Mouse (Mus musculus): ENCODE measurements around the gene Lyz1. TPM values are rescaled to one million over a fixed set of nuclear protein-coding genes. Genes with fewer than 3 reads are reported as not detected.

The Lyz1 gene
- polyA plus RNA-seq (2015; fragmentation: Nextera tagmentation; extraction: Ambion mirVana) = 0.15 TPM in 1 of 2 replicates, not detected in the other

- H3K4me3 ChIP-seq = no peak within 1 kb of the TSS
- 84% methylated on average over 5 of the region's 5 CpGs for WGBS
- H3K4me2 ChIP-seq = no peak within 1 kb of the TSS
- no peaks in the 10 kb centered on the region for H3K36me3 ChIP-seq
- no peak within 1 kb of the TSS for H3K27ac ChIP-seq (replicated peaks)
- H3K9me3 ChIP-seq = no peaks in the 10 kb centered on the region
- H3K9ac ChIP-seq = no peak within 1 kb of the TSS
- no peaks in the 10 kb centered on the region for H3K4me1 ChIP-seq (replicated peaks)
- no peak for ATAC-seq (ENCODE audit: low read depth)
- no peaks in the 10 kb centered on the region for H3K27me3 ChIP-seq
Measured at GRCm38 (mm10) chr10:117292671-117293070, at the start of gene Lyz1. TSS of gene Lyz1 (minus strand) at chr10:117292868.

DNA sequence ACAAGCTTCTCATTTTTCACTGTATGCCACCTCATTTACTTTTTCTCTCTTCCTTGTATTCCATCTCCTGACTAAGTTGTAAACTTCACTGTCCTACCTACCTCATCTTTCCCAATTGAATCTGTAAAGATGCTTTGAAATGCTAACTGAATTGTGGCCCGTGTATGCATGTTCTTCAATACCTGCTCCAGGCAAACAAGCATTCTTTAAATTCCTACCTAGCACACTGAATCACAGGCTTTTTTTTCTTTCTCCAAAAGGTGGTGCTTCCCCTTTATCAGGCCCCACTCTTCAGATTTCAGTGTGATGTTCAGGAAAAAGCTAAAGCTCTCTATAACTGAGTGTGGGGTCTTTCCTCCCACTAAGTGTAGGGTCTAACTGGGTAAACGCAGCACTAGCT, 49.7 kb upstream of the Lyz1 start:
- ATAC-seq (ENCODE audit: low read depth) = no peak

DNA sequence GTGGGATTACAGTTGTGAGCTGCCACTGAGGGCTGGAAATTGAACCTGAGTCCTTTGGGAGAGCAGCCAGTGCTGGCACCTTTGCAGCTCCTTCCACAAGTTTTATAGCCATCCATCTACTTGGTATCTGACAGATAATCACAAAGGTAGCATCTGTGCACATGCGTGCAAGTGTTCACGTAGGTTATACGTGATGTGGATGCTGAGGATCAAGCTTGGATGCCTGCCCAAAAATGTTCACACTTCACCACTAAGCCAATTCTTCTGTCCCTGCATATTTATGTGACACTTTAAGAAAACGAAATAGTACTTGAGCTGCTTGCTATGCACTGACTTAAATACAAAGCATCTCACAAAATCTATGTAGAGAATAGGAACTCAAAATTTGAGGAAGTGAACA, 48.4 kb upstream of the Lyz1 start:
- no peaks in the 10 kb centered on the region for H3K9me3 ChIP-seq
- no peak for ATAC-seq (ENCODE audit: low read depth)
- H3K4me1 ChIP-seq (replicated peaks) = no peaks in the 10 kb centered on the region
- no peak overlapping the region for H3K9ac ChIP-seq
- WGBS = 81% methylated on average over 4 of the region's 4 CpGs
- no peaks in the 10 kb centered on the region for H3K36me3 ChIP-seq
- no peaks in the 10 kb centered on the region for H3K27me3 ChIP-seq
- H3K4me3 ChIP-seq = no peak overlapping the region
- no peak overlapping the region for H3K4me2 ChIP-seq
- H3K27ac ChIP-seq (replicated peaks) = no peak overlapping the region

More for the DNA sequence above, 49.7 kb upstream of the Lyz1 start:
- no peaks in the 10 kb centered on the region for H3K4me1 ChIP-seq (replicated peaks)
- no peak overlapping the region for H3K27ac ChIP-seq (replicated peaks)
- H3K9me3 ChIP-seq = no peaks in the 10 kb centered on the region
- H3K9ac ChIP-seq = no peak overlapping the region
- H3K4me3 ChIP-seq = no peak overlapping the region
- 78% methylated on average over 2 of the region's 2 CpGs for WGBS
- H3K4me2 ChIP-seq = no peak overlapping the region
- 0 out of 2 replicates have a peak, but pooled peaks cover 3% of the 10 kb centered on the region for H3K36me3 ChIP-seq
- H3K27me3 ChIP-seq = no peaks in the 10 kb centered on the region

- H3K9ac ChIP-seq = no peak overlapping the region
- WGBS = 83% methylated on average over 7 of the region's 7 CpGs
- H3K27me3 ChIP-seq = no peaks in the 10 kb centered on the region
- no peak overlapping the region for H3K4me2 ChIP-seq
- ATAC-seq (ENCODE audit: low read depth) = no peak
- H3K4me1 ChIP-seq (replicated peaks) = peaks cover 8% of the 10 kb centered on the region; the same call in 1 of the 2 replicates
- H3K4me3 ChIP-seq = no peak overlapping the region
- H3K27ac ChIP-seq (replicated peaks) = no peak overlapping the region
- H3K9me3 ChIP-seq = no peaks in the 10 kb centered on the region
- no peaks in the 10 kb centered on the region for H3K36me3 ChIP-seq
Measured at GRCm38 (mm10) chr10:117339241-117339640, 46.6 kb upstream of the Lyz1 start.

- H3K36me3 ChIP-seq = no peaks in the 10 kb centered on the region
- no peak overlapping the region for H3K9ac ChIP-seq
- H3K4me2 ChIP-seq = no peak overlapping the region
- no peak for ATAC-seq (ENCODE audit: low read depth)
- no peaks in the 10 kb centered on the region for H3K27me3 ChIP-seq
- H3K9me3 ChIP-seq = no peaks in the 10 kb centered on the region
- H3K4me3 ChIP-seq = no peak overlapping the region
- peaks cover 9% of the 10 kb centered on the region; the same call in 1 of the 2 replicates for H3K4me1 ChIP-seq (replicated peaks)
- H3K27ac ChIP-seq (replicated peaks) = no peak overlapping the region
Measured at GRCm38 (mm10) chr10:117337946-117338345, 45.3 kb upstream of the Lyz1 start.

DNA sequence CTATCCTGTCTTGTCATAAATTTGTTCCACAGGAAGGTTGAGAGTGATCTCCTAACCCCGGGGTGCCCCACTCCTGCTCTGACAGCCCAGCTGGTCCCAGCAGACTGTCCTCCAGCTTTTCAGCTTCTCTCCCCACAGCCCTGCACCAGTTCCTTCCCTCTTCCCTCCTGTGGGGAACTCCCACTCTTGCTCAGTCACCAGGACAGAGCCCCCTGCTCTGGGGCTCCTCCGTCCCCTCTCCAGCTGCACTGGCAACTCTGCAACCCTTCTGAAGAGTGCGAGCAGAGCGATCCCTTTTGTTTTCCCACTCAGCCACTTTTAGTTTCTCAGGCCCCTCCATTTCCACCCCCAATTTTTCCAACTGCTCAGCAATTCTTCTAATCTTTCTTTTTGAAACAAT, 43.0 kb upstream of the Lyz1 start:
- Histone ChIP-seq H3K27ac (replicated peaks) (0 out of 2 replicates have a peak overlapping the region, but pooled peaks have one; percentile 2), H3K4me3 (no peak overlapping the region), H3K9ac (no peak overlapping the region), H3K4me1 (replicated peaks) (peaks cover 9% of the 10 kb centered on the region; the same call in 1 of the 2 replicates), H3K36me3 (no peaks in the 10 kb centered on the region), H3K27me3 (no peaks in the 10 kb centered on the region), H3K9me3 (no peaks in the 10 kb centered on the region), H3K4me2 (no peak overlapping the region)
- WGBS = 32% methylated on average over 4 of the region's 4 CpGs
- ATAC-seq (ENCODE audit: low read depth) = 0 out of 2 replicates have a peak, but pooled peaks have one; percentile 45

DNA sequence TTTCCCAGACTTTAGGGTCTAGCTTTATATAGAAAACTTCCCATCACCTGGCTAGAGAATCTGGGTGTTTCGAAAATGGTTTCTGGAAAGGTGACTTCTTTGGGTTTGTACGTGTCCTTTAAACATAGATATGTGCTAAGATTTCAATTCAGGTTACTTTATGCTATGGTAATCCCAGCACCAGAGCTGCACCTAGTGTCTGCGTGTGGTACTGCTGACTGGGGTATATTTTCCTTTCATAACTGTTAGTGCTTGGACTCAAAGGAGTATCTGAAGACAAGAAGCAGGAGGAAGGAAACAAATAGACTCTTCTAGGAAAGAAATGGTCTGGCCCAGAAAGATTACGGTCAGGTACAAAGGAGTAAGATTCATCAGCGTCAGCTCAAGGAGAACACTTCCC, 37.9 kb upstream of the Lyz1 start:
- Histone ChIP-seq H3K4me1 (replicated peaks) (peaks cover 7% of the 10 kb centered on the region; the same call in 1 of the 2 replicates), H3K9ac (no peak overlapping the region), H3K27me3 (no peaks in the 10 kb centered on the region), H3K4me2 (no peak overlapping the region), H3K27ac (replicated peaks) (no peak overlapping the region), H3K36me3 (no peaks in the 10 kb centered on the region), H3K4me3 (no peak overlapping the region), H3K9me3 (no peaks in the 10 kb centered on the region)
- 85% methylated on average over 5 of the region's 5 CpGs for WGBS
- ATAC-seq (ENCODE audit: low read depth) = no peak

- WGBS = 92% methylated on average over 7 of the region's 7 CpGs
- ATAC-seq (ENCODE audit: low read depth) = no peak
- Histone ChIP-seq H3K27ac (replicated peaks) (no peak overlapping the region), H3K4me1 (replicated peaks) (no peaks in the 10 kb centered on the region), H3K4me2 (no peak overlapping the region), H3K27me3 (no peaks in the 10 kb centered on the region), H3K9me3 (no peaks in the 10 kb centered on the region), H3K9ac (no peak overlapping the region), H3K36me3 (no peaks in the 10 kb centered on the region), H3K4me3 (no peak overlapping the region)
Measured at GRCm38 (mm10) chr10:117323782-117324181, 31.1 kb upstream of the Lyz1 start.

- Histone ChIP-seq H3K27ac (replicated peaks) (no peak overlapping the region), H3K4me3 (no peak overlapping the region), H3K9me3 (no peaks in the 10 kb centered on the region), H3K36me3 (no peaks in the 10 kb centered on the region), H3K27me3 (no peaks in the 10 kb centered on the region), H3K4me1 (replicated peaks) (no peaks in the 10 kb centered on the region), H3K9ac (no peak overlapping the region), H3K4me2 (no peak overlapping the region)
- ATAC-seq (ENCODE audit: low read depth) = no peak
- WGBS = 90% methylated on average over 5 of the region's 5 CpGs
Measured at GRCm38 (mm10) chr10:117322630-117323029, 30.0 kb upstream of the Lyz1 start.

GRCm38 (mm10) chr10:117320571-117320981, 27.9 kb upstream of the Lyz1 start:
- no peak for ATAC-seq (ENCODE audit: low read depth)
- Histone ChIP-seq H3K4me1 (replicated peaks) (no peaks in the 10 kb centered on the region), H3K27me3 (no peaks in the 10 kb centered on the region), H3K27ac (replicated peaks) (no peak overlapping the region), H3K4me3 (no peak overlapping the region), H3K9ac (no peak overlapping the region), H3K9me3 (no peaks in the 10 kb centered on the region), H3K4me2 (no peak overlapping the region), H3K36me3 (no peaks in the 10 kb centered on the region)
- 73% methylated on average over 3 of the region's 3 CpGs for WGBS

DNA sequence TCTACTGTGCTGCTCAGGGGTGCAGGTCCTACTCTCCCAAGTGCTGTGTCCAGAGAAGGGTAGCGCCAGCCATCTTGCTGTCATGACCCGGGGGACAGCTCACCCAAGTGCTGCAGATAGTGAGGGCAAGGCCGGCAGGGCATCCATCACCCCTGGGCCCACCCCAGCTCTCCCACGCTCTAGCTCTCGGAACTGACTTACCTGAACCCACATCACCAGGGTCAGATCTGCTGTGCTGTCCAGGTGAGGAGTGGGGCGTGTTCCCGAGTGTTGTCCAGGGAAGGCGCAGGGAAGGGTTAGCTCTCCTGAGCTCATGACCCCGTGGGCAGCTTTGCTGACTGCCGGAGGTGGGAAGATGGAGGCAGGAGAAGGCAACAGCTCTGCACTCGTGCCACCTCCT, 23.7 kb upstream of the Lyz1 start:
- no peak for ATAC-seq (ENCODE audit: low read depth)
- Histone ChIP-seq H3K27me3 (no peaks in the 10 kb centered on the region), H3K4me2 (no peak overlapping the region)

DNA sequence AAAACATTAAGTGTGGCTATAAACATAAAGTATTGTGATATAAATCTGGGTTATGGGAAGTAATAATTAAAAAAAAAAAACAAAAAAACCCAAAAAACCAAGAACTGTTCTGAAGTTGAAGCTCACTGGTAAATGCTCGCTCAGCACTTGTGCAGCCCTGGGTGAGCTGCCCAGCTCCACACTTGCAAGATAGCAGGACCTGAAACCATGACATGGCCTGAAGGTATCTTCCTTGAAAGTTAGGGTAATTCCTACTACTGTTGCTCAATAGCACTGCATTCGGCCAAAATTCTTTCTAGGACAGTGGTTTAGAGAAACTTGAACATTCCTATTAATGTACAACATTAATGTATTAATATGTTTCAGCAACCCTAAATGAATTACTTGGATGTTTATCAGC, 20.5 kb upstream of the Lyz1 start:
- no peak overlapping the region for H3K4me3 ChIP-seq
- ATAC-seq (ENCODE audit: low read depth) = no peak
- 96% methylated on average over 2 of the region's 2 CpGs for WGBS

More for the DNA sequence above, 23.7 kb upstream of the Lyz1 start:
- Histone ChIP-seq H3K4me1 (replicated peaks) (no peaks in the 10 kb centered on the region), H3K36me3 (no peaks in the 10 kb centered on the region), H3K27ac (replicated peaks) (no peak overlapping the region), H3K9ac (no peak overlapping the region), H3K4me3 (no peak overlapping the region), H3K9me3 (no peaks in the 10 kb centered on the region)
- 91% methylated on average over 11 of the region's 11 CpGs for WGBS

DNA sequence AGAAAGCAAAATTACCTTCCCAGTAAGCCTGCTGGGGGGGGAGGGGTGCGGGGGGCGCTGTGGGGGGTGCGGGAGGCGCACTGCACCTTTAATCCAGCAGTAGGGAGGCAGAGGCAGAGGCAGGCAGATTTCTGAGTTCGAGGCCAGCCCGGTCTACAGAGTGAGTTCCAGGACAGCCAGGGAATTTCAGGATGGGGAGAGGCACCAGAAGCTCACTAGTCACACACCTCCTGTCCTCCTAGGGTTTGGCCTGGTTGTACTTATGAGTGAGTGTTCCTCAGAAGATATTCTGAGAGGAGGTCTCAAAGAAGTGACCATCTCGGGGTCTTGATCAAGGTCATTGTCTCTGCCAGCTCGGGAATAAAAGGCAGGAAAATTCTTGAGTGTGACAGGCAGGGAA, 19.5 kb upstream of the Lyz1 start:
- no peak for ATAC-seq (ENCODE audit: low read depth)
- no peaks in the 10 kb centered on the region for H3K36me3 ChIP-seq
- no peaks in the 10 kb centered on the region for H3K9me3 ChIP-seq
- no peaks in the 10 kb centered on the region for H3K4me1 ChIP-seq (replicated peaks)
- no peak overlapping the region for H3K9ac ChIP-seq
- no peak overlapping the region for H3K27ac ChIP-seq (replicated peaks)
- no peak overlapping the region for H3K4me3 ChIP-seq
- 86% methylated on average over 8 of the region's 8 CpGs for WGBS
- no peaks in the 10 kb centered on the region for H3K27me3 ChIP-seq
- H3K4me2 ChIP-seq = no peak overlapping the region

More for the DNA sequence above, 20.5 kb upstream of the Lyz1 start:
- no peak overlapping the region for H3K4me2 ChIP-seq
- H3K9me3 ChIP-seq = no peaks in the 10 kb centered on the region
- H3K27me3 ChIP-seq = no peaks in the 10 kb centered on the region
- H3K36me3 ChIP-seq = no peaks in the 10 kb centered on the region
- no peak overlapping the region for H3K9ac ChIP-seq
- no peak overlapping the region for H3K27ac ChIP-seq (replicated peaks)
- H3K4me1 ChIP-seq (replicated peaks) = no peaks in the 10 kb centered on the region

All from neural tube, embryonic 13.5 days (tissue).